Comparison of ENCODE assay signal across 8 mouse cellular contexts in the genomic region with DNA sequence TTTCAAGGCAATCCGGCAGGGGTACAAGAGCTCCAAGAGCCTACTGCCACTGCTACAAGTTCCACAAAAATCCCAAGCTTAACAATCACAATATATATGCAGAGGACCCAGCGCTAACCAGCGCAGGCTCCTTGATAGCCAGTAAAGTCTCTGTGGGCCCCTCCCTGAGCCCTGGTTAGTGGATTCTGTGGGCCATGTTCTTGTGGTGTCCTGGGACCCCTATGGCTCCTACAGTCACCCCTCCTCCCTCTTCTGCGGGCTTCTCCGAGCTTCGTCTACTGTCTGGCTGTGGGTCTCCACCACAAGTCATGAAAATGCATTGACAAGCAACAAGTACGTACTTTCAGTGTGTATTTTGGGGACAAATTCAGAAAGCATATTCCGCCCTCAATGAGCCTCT. TPM values are rescaled to one million over a fixed set of nuclear protein-coding genes. Genes with fewer than 3 reads are reported as not detected.
DNase-seq lines count a peak whose midpoint lies in the region; ATAC-seq and TF ChIP-seq lines count a peak whose summit lies in the region.

No protein-coding gene starts in this region.

- no peaks in the 10 kb centered on the region for H3K9me3 ChIP-seq in hindbrain, embryonic 13.5 days

- peaks cover 8% of the 10 kb centered on the region for H3K4me1 ChIP-seq in testis, adult 2 months (ENCODE audit: control insufficient read depth, insufficient read depth, low read length)
- peaks cover 19% of the 10 kb centered on the region for H3K4me1 ChIP-seq in hindbrain, embryonic 13.5 days (replicated peaks)

- H3K27ac ChIP-seq in testis, adult 2 months (ENCODE audit: control insufficient read depth, insufficient read depth, low read depth, low read length) = peak overlapping the region; percentile 85
- H3K27ac ChIP-seq in hindbrain, embryonic 13.5 days = peak overlapping the region; percentile 80; the same call in 1 of the 2 replicates

- 3% methylated on average over 8 of the region's 8 CpGs for WGBS in hindbrain, embryonic 13.5 days

- TF ChIP-seq POLR2A in testis, adult 2 months (IDR thresholded peaks at IDR 0.05; ENCODE audit: control insufficient read depth, low read depth, low read length) = no peak

- no peak for ATAC-seq in hindbrain, embryonic 13.5 days (ENCODE audit: low FRiP score)
- ATAC-seq in megakaryocyte progenitor cell, adult 5-6 weeks (replicated peaks; ENCODE audit: poor library complexity) = peak; percentile 14; the same call in 1 of the 2 replicates

- H3K4me2 ChIP-seq in hindbrain, embryonic 13.5 days = peak overlapping the region; percentile 97

- DNase-seq in cerebellum, adult 11-12 months = peak; percentile 38
- no peak for DNase-seq in cerebellum, postnatal 10 days
- no peak for DNase-seq in testis, postnatal 10 days (ENCODE audit: low spot score)
- DNase-seq in urinary bladder, postnatal 14 days (ENCODE audit: low spot score) = no peak
- DNase-seq in Muller cell, postnatal 12 days (ENCODE audit: inconsistent ontology term) = no peak

- H3K9ac ChIP-seq in hindbrain, embryonic 13.5 days = peak overlapping the region; percentile 81

- TF ChIP-seq CTCF in testis, adult 2 months (IDR thresholded peaks at IDR 0.05; ENCODE audit: control insufficient read depth, insufficient read depth, insufficient replicate concordance, low read depth, low read length) = no peak

- H3K4me3 ChIP-seq in testis, adult 2 months (ENCODE audit: control insufficient read depth, low read depth, low read length) = peak overlapping the region; percentile 99
- H3K4me3 ChIP-seq in hindbrain, embryonic 13.5 days = peak overlapping the region; percentile 66

- H3K27me3 ChIP-seq in testis, adult 2 months (ENCODE audit: control insufficient read depth, insufficient read depth, low read length) = no peaks in the 10 kb centered on the region
- no peaks in the 10 kb centered on the region for H3K27me3 ChIP-seq in hindbrain, embryonic 13.5 days

- H3K36me3 ChIP-seq in testis, adult 2 months (ENCODE audit: control insufficient read depth, insufficient read depth, low read length) = no peaks in the 10 kb centered on the region
- H3K36me3 ChIP-seq in hindbrain, embryonic 13.5 days = peaks cover 28% of the 10 kb centered on the region

RNA-seq across cellular contexts. Expression of a gene that starts 0.6 kb away (rescaled TPM):
- polyA plus RNA-seq in testis, adult 2 months (2012; rRNA removed) = 2.0 and 2.5 TPM in 2 replicates
- 27.9 and 28.8 TPM in 2 replicates for polyA plus RNA-seq in hindbrain, embryonic 13.5 days (2015; fragmentation: Nextera tagmentation; extraction: Ambion mirVana)
- total RNA-seq in megakaryocyte progenitor cell, adult 5-6 weeks (2015) = 99.9 and 108 TPM in 2 replicates
- 130 and 173 TPM in 2 replicates for total RNA-seq in megakaryocyte progenitor cell, adult 5-6 weeks (2017)

RNA-seq across cellular contexts. Expression of a gene that starts 0.9 kb away (rescaled TPM):
- 4.9 and 5.9 TPM in 2 replicates for polyA plus RNA-seq in testis, adult 2 months (2012; rRNA removed)
- 41.8 and 53.3 TPM in 2 replicates for polyA plus RNA-seq in hindbrain, embryonic 13.5 days (2015; fragmentation: Nextera tagmentation; extraction: Ambion mirVana)
- total RNA-seq in megakaryocyte progenitor cell, adult 5-6 weeks (2015) = 98.9 and 122 TPM in 2 replicates
- 145 and 155 TPM in 2 replicates for total RNA-seq in megakaryocyte progenitor cell, adult 5-6 weeks (2017)

RNA-seq across cellular contexts. Expression of a gene that starts 17.6 kb away (rescaled TPM):
- polyA plus RNA-seq in testis, adult 2 months (2012; rRNA removed) = 1.4 and 1.6 TPM in 2 replicates
- polyA plus RNA-seq in hindbrain, embryonic 13.5 days (2015; fragmentation: Nextera tagmentation; extraction: Ambion mirVana) = 7.8 and 9.1 TPM in 2 replicates
- total RNA-seq in megakaryocyte progenitor cell, adult 5-6 weeks (2015) = 1.9 and 3.2 TPM in 2 replicates
- total RNA-seq in megakaryocyte progenitor cell, adult 5-6 weeks (2017) = 4.8 and 5.0 TPM in 2 replicates
